Mouse (Mus musculus): ENCODE measurements around the gene Fxr2. TPM values are rescaled to one million over a fixed set of nuclear protein-coding genes. Genes with fewer than 3 reads are reported as not detected.

Fxr2 gene
- polyA plus RNA-seq, 1 experiment: 66.3 TPM

- Histone ChIP-seq H3K27ac (ENCODE audit: control insufficient read depth, insufficient read depth, low read depth, low read length, poor library complexity) (0 out of 2 replicates have a peak overlapping the region, but pooled peaks have one; percentile 19), H3K4me1 (ENCODE audit: control insufficient read depth, insufficient read depth, low read length) (no peaks in the 10 kb centered on the region; the same call in none of the 2 replicates)
- WGBS: 74% methylated on average over 7 of the region's 7 CpGs
These were observed 40.7 kb upstream of the Fxr2 start for GRCm38 (mm10) chr11:69591899-69592637.

DNA sequence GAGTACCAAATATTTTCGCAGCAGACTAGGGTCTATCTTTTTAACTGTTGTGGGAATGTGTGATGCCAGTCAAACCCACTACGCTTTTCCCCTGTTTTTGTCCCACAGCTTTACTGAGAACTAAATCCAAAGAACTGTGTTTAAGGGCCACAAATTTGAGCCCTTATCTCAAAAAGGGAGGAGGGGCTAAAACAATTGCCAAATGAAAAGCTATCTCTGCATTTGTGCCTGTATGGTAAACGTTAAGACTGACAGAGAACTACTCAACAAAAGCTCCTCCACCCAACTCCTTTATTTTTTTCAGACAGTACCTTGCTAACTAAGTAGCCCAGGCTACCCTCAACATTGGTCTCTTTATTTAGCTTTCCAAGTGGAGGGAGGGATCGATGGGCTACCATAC lies 40.0 kb upstream of the Fxr2 start:
- WGBS: 65% methylated on average over 4 of the region's 4 CpGs
- H3K4me1 ChIP-seq (ENCODE audit: control insufficient read depth, insufficient read depth, low read length): no peaks in the 10 kb centered on the region; the same call in none of the 2 replicates
- H3K27ac ChIP-seq (ENCODE audit: control insufficient read depth, insufficient read depth, low read depth, low read length, poor library complexity): no peak overlapping the region
- no peak overlapping the region for H3K4me3 ChIP-seq (replicated peaks; ENCODE audit: control insufficient read depth, low read depth, low read length)
- no peak for TF ChIP-seq POLR2A (IDR thresholded peaks at IDR 0.05; ENCODE audit: borderline replicate concordance, control insufficient read depth, low read depth, low read length)
- TF ChIP-seq CTCF (IDR thresholded peaks at IDR 0.05; ENCODE audit: control insufficient read depth, insufficient read depth, low read length): no peak

More at GRCm38 (mm10) chr11:69591899-69592637, 40.7 kb upstream of the Fxr2 start:
- no peak overlapping the region for H3K4me3 ChIP-seq (replicated peaks; ENCODE audit: control insufficient read depth, low read depth, low read length)
- TF ChIP-seq POLR2A (IDR thresholded peaks at IDR 0.05; ENCODE audit: borderline replicate concordance, control insufficient read depth, low read depth, low read length) (no peak), CTCF (IDR thresholded peaks at IDR 0.05; ENCODE audit: control insufficient read depth, insufficient read depth, low read length) (no peak)

- TF ChIP-seq CTCF (IDR thresholded peaks at IDR 0.05; ENCODE audit: control insufficient read depth, insufficient read depth, low read length): no peak
- no peak for TF ChIP-seq POLR2A (IDR thresholded peaks at IDR 0.05; ENCODE audit: borderline replicate concordance, control insufficient read depth, low read depth, low read length)
- Histone ChIP-seq H3K4me1 (ENCODE audit: control insufficient read depth, insufficient read depth, low read length) (no peaks in the 10 kb centered on the region; the same call in 1 of the 2 replicates), H3K4me3 (replicated peaks; ENCODE audit: control insufficient read depth, low read depth, low read length) (no peak overlapping the region), H3K27ac (ENCODE audit: control insufficient read depth, insufficient read depth, low read depth, low read length, poor library complexity) (no peak overlapping the region)
- 90% methylated on average over 6 of the region's 6 CpGs for WGBS
These were observed 37.9 kb upstream of the Fxr2 start for GRCm38 (mm10) chr11:69594853-69595252.

DNA sequence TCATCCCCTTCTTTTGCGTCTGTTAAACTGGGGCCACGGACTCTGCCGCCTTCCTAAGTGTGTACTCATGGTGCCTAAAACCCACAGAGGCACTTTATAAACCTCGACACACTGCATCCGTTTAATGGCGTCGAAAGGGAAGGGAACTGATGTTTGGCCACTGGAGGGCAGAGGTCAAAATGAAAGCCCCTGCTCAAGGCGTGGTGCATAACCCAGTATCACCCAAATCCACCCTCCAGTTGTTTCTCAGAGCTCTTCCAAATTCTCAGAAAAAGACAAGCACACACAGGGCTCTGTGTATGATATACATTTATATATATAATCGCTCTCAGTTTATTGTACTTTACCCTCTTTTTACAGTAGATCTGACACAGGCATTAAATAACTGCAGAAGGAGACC lies 33.4 kb upstream of the Fxr2 start:
- Histone ChIP-seq H3K27ac (ENCODE audit: control insufficient read depth, insufficient read depth, low read depth, low read length, poor library complexity) (no peak overlapping the region), H3K4me3 (replicated peaks; ENCODE audit: control insufficient read depth, low read depth, low read length) (no peak overlapping the region), H3K4me1 (ENCODE audit: control insufficient read depth, insufficient read depth, low read length) (no peaks in the 10 kb centered on the region)
- WGBS: 16% methylated on average over 9 of the region's 9 CpGs
- TF ChIP-seq CTCF (IDR thresholded peaks at IDR 0.05; ENCODE audit: control insufficient read depth, insufficient read depth, low read length): peak; percentile 12; the same call in 1 of the 2 replicates
- TF ChIP-seq POLR2A (IDR thresholded peaks at IDR 0.05; ENCODE audit: borderline replicate concordance, control insufficient read depth, low read depth, low read length): no peak

DNA sequence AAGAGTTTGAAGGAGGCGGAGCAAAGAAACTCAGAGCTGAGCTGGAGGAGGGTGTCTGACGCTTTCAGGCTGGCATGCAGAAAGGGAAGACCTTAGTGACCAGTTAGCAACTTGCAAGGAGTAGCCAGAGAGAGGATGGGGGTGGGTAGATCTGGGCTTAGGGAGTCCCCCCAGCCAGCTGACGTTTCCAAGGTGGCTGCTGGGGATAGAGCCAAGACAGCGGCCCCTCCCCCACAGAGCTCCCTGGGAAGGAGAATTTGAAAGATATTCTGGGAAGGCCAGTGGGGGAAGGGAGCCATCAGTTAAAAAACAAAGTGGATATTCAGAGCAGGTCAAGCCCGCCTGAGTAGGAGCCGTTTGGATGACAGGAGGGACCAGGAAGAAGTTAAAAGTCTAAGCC lies 32.7 kb upstream of the Fxr2 start:
- TF ChIP-seq POLR2A (IDR thresholded peaks at IDR 0.05; ENCODE audit: borderline replicate concordance, control insufficient read depth, low read depth, low read length) (no peak), CTCF (IDR thresholded peaks at IDR 0.05; ENCODE audit: control insufficient read depth, insufficient read depth, low read length) (no peak)
- Histone ChIP-seq H3K4me1 (ENCODE audit: control insufficient read depth, insufficient read depth, low read length) (no peaks in the 10 kb centered on the region), H3K4me3 (replicated peaks; ENCODE audit: control insufficient read depth, low read depth, low read length) (no peak overlapping the region), H3K27ac (ENCODE audit: control insufficient read depth, insufficient read depth, low read depth, low read length, poor library complexity) (no peak overlapping the region)
- 63% methylated on average over 6 of the region's 6 CpGs for WGBS

- no peak overlapping the region for H3K4me3 ChIP-seq (replicated peaks; ENCODE audit: control insufficient read depth, low read depth, low read length)
- H3K27ac ChIP-seq (ENCODE audit: control insufficient read depth, insufficient read depth, low read depth, low read length, poor library complexity): no peak overlapping the region
- no peak for TF ChIP-seq POLR2A (IDR thresholded peaks at IDR 0.05; ENCODE audit: borderline replicate concordance, control insufficient read depth, low read depth, low read length)
- TF ChIP-seq CTCF (IDR thresholded peaks at IDR 0.05; ENCODE audit: control insufficient read depth, insufficient read depth, low read length): no peak
- no peaks in the 10 kb centered on the region for H3K4me1 ChIP-seq (ENCODE audit: control insufficient read depth, insufficient read depth, low read length)
- WGBS: 57% methylated on average over 3 of the region's 3 CpGs
These were observed 31.0 kb upstream of the Fxr2 start for GRCm38 (mm10) chr11:69601768-69602167.

GRCm38 (mm10) chr11:69603516-69603915 lies 29.3 kb upstream of the Fxr2 start:
- no peak overlapping the region for H3K4me3 ChIP-seq (replicated peaks; ENCODE audit: control insufficient read depth, low read depth, low read length)
- H3K4me1 ChIP-seq (ENCODE audit: control insufficient read depth, insufficient read depth, low read length): no peaks in the 10 kb centered on the region
- H3K27ac ChIP-seq (ENCODE audit: control insufficient read depth, insufficient read depth, low read depth, low read length, poor library complexity): no peak overlapping the region
- WGBS: 83% methylated on average over 8 of the region's 8 CpGs
- TF ChIP-seq CTCF (IDR thresholded peaks at IDR 0.05; ENCODE audit: control insufficient read depth, insufficient read depth, low read length) (no peak), POLR2A (IDR thresholded peaks at IDR 0.05; ENCODE audit: borderline replicate concordance, control insufficient read depth, low read depth, low read length) (no peak)

GRCm38 (mm10) chr11:69604347-69604746 lies 28.4 kb upstream of the Fxr2 start:
- 57% methylated on average over 3 of the region's 3 CpGs for WGBS
- Histone ChIP-seq H3K4me1 (ENCODE audit: control insufficient read depth, insufficient read depth, low read length) (no peaks in the 10 kb centered on the region), H3K4me3 (replicated peaks; ENCODE audit: control insufficient read depth, low read depth, low read length) (no peak overlapping the region), H3K27ac (ENCODE audit: control insufficient read depth, insufficient read depth, low read depth, low read length, poor library complexity) (no peak overlapping the region)
- no peak for TF ChIP-seq POLR2A (IDR thresholded peaks at IDR 0.05; ENCODE audit: borderline replicate concordance, control insufficient read depth, low read depth, low read length)
- TF ChIP-seq CTCF (IDR thresholded peaks at IDR 0.05; ENCODE audit: control insufficient read depth, insufficient read depth, low read length): no peak
